Mouse (Mus musculus) embryonic facial prominence, embryonic 11.5 days (tissue): ENCODE results near the gene Atoh8. TPM values are rescaled to one million over a fixed set of nuclear protein-coding genes. Genes with fewer than 3 reads are reported as not detected.

Experiments
- ATAC-seq: fragments of 200-750 bp; cut with Nextera tagmentation; replicated peaks from 2 replicates; pipeline ENCODE4 v1.8.0; 2017; ENCODE audit warnings: low read depth; ENCODE audit not compliant: insufficient number of reproducible peaks, low FRiP score, low TSS enrichment
- DNase-seq: peaks from one replicate; pipeline ENCODE4 v3.0.0-alpha.2; 2015; ENCODE audit warnings: low spot score
- H3K27ac ChIP-seq: fragments of 300-500 bp; sonication (generic); replicated peaks from 2 replicates; pipeline ENCODE4 v1.5.1; 2014; ENCODE audit warnings: mild to moderate bottlenecking, low read depth, low read length, control low read depth
- H3K27me3 ChIP-seq: fragments of 300-500 bp; sonication (generic); 2 replicates; pipeline ENCODE4 v1.6.1; 2014; ENCODE audit warnings: mild to moderate bottlenecking, low read length, moderate library complexity, mixed read lengths; ENCODE audit not compliant: control insufficient read depth, insufficient read depth
- H3K36me3 ChIP-seq: fragments of 300-500 bp; sonication (generic); replicated peaks from 2 replicates; pipeline ENCODE4 v1.6.1; 2014; ENCODE audit warnings: low read depth, mild to moderate bottlenecking, low read length, moderate library complexity, mixed read lengths; ENCODE audit not compliant: control insufficient read depth, insufficient read depth
- H3K4me1 ChIP-seq: fragments of 300-500 bp; sonication (generic); 2 replicates; pipeline ENCODE4 v1.6.1; 2014; ENCODE audit warnings: low read length, mixed read lengths; ENCODE audit not compliant: control insufficient read depth, insufficient read depth
- H3K4me2 ChIP-seq: fragments of 300-500 bp; sonication (generic); 2 replicates; pipeline ENCODE4 v1.6.1; 2014; ENCODE audit warnings: low read depth, mild to moderate bottlenecking, control low read depth, low read length, moderate library complexity
- H3K4me3 ChIP-seq: fragments of 300-500 bp; sonication (generic); 2 replicates; pipeline ENCODE4 v1.5.1; 2014; ENCODE audit warnings: low read depth, low read length, control low read depth
- H3K9ac ChIP-seq: fragments of 300-500 bp; sonication (generic); replicated peaks from 2 replicates; pipeline ENCODE4 v1.6.1; 2014; ENCODE audit warnings: mild to moderate bottlenecking, control low read depth, low read length
- H3K9me3 ChIP-seq: fragments of 300-500 bp; sonication (generic); replicated peaks from 2 replicates; pipeline ENCODE4 v1.6.1; 2016; ENCODE audit warnings: mild to moderate bottlenecking, low read length, inconsistent platforms, mixed read lengths; ENCODE audit not compliant: control insufficient read depth
- WGBS: fragments of 180-500 bp; shearing (Covaris S2); extraction: QIAGEN DNeasy Blood & Tissue Kit; methylation state at CpG from one replicate; pipeline ENCODE4 v1.1.7; 2014; 5-methylcytosine and 5-hydroxymethylcytosine counted together
- polyA plus RNA-seq: library from polyadenylated mRNA; unstranded; fragments of >200 nt; fragmentation: Nextera tagmentation; extraction: Ambion mirVana; gene quantifications from 2 replicates; pipeline ENCODE4 v1.2.1, GENCODE M21; 2014

Atoh8 gene
- polyA plus RNA-seq, 1 experiment from 2014 or later: 11.3 TPM

DNA sequence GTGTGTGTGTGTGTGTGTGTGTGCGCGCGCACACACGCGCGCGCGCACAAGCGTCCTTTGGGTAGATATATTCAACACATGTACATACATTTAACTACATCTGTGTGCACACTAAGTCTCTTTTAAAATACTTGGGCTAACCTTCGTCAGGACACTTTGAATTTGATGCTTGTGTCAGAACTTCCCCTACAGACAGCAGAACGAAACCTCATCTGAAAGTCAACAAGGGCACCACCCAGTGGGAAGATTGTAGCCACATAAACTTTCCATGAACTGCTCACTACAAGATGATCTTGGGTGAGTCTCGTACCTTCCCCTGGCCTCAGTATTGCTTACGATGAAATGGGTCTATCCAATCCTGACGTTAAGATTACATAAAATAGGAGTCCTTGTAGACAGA, 3.0 kb downstream of the Atoh8 start:
- H3K27ac ChIP-seq: no peak overlapping the region
- H3K4me2 ChIP-seq: peak overlapping the region; percentile 99
- 0 out of 2 replicates have a peak, but pooled peaks cover 6% of the 10 kb centered on the region for H3K27me3 ChIP-seq
- H3K36me3 ChIP-seq: no peaks in the 10 kb centered on the region
- no peaks in the 10 kb centered on the region for H3K9me3 ChIP-seq
- H3K4me3 ChIP-seq: no peak overlapping the region
- no peak for DNase-seq
- 89% methylated on average over 14 of the region's 14 CpGs for WGBS
- H3K9ac ChIP-seq: no peak overlapping the region
- peaks cover 8% of the 10 kb centered on the region; the same call in 1 of the 2 replicates for H3K4me1 ChIP-seq
- no peak for ATAC-seq

DNA sequence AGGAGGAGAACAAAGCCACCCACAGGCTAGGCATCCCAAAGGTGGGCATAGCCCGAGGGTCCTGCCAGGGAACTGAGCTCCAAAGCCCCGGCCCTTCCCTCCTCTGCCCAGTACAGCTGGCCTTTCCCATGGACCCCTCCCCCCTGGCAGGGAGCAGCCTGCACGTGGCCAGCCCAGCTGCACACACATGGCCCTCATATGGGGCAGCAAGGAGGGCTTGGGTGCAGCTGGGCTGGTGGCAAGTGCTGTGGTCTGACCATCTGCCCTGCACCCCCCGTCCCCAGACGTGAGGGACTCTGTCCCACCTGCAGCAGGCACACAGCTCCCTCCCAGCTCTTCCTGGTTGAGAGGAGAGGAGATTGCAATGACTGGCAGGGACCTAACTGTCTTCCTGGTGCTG, 4.5 kb downstream of the Atoh8 start:
- H3K4me3 ChIP-seq: no peak overlapping the region
- DNase-seq (no peak), ATAC-seq (no peak)
- no peaks in the 10 kb centered on the region for H3K36me3 ChIP-seq
- no peak overlapping the region for H3K4me2 ChIP-seq
- WGBS: 26% methylated on average over 5 of the region's 5 CpGs
- no peaks in the 10 kb centered on the region for H3K27me3 ChIP-seq
- peaks cover 3% of the 10 kb centered on the region; the same call in 1 of the 2 replicates for H3K4me1 ChIP-seq
- H3K27ac ChIP-seq: no peak overlapping the region
- no peak overlapping the region for H3K9ac ChIP-seq
- no peaks in the 10 kb centered on the region for H3K9me3 ChIP-seq

DNA sequence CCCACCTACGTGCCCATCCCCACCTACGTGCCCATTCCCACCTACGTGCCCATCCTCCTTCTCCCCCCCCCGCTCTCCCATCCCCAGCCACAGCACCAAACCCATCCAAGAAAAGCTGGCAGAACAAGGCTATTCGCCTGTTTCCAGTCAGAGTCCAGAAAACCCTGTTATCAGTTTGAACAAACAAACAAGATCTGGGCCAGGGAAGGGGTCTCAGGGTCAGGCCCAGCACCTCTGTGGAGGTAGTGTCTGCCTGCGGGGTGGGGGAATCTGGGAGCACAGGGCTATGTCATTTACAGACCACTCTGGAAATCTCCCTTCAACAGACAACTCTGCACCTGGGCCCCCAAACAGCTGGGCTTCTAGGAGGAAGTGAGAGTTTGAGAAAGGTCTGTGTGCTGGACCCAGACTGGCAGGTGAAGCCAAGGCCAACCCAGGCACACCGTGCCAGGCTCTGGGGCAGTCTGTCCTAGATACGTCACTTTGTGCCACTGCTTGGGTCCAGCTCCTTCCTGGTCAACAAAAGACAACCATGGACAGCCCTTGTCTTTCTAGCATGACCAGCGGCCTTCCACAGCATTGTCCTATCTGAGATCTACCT, 7.6 kb downstream of the Atoh8 start:
- H3K27ac ChIP-seq: no peak overlapping the region

DNA sequence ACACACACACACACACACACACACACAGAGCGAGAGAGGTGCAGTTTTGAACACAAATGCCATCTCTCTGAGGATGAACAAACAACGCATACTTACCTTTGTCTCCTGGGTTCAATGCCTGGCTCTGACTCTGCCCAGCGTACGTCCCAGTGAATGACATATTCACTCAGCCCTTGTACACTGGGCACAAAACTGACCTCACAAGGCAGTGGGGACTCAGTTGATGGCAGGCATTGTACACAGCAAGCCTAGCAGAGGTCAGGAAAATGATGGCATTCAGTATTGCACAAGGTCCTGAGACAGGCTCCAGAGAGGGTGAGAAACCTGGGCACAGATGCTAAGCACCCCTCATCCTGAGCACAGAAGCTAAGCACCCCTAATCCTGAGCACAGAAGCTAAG, 8.4 kb downstream of the Atoh8 start:
- Histone ChIP-seq H3K9me3 (no peaks in the 10 kb centered on the region), H3K4me1 (peaks cover 8% of the 10 kb centered on the region), H3K27me3 (no peaks in the 10 kb centered on the region), H3K27ac (no peak overlapping the region), H3K36me3 (no peaks in the 10 kb centered on the region), H3K4me2 (no peak overlapping the region), H3K4me3 (no peak overlapping the region), H3K9ac (no peak overlapping the region)
- 95% methylated on average over 4 of the region's 4 CpGs for WGBS
- no peak for DNase-seq
- ATAC-seq: no peak

More for the DNA sequence above, 7.6 kb downstream of the Atoh8 start:
- H3K27me3 ChIP-seq: no peaks in the 10 kb centered on the region
- H3K36me3 ChIP-seq: no peaks in the 10 kb centered on the region
- no peak overlapping the region for H3K4me2 ChIP-seq
- H3K4me1 ChIP-seq: peaks cover under 1% of the 10 kb centered on the region; the same call in 1 of the 2 replicates
- ATAC-seq (no peak), DNase-seq (no peak)
- no peak overlapping the region for H3K9ac ChIP-seq
- H3K9me3 ChIP-seq: no peaks in the 10 kb centered on the region
- H3K4me3 ChIP-seq: no peak overlapping the region
- WGBS: 83% methylated on average over 6 of the region's 9 CpGs

DNA sequence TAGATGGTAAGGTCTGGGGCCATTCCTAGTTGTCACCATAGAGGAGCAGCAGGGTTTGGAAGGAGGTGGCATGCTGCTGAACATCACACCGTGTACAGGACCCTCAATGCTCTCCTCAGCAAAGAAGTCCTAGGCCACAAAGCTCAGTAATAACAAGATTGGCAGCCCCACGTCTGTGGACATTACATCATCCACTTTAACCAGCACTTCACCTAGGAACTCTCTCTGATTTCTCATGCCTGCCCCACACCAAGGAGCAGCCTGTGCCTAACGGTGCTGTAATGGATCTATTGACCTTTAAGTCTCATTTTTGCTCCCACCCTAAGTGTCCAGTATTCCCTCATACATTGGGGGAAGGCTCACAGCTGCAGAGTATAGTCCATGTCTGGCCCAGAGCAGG, 9.7 kb downstream of the Atoh8 start:
- Histone ChIP-seq H3K4me2 (no peak overlapping the region), H3K27ac (no peak overlapping the region), H3K36me3 (no peaks in the 10 kb centered on the region), H3K27me3 (no peaks in the 10 kb centered on the region), H3K4me1 (peaks cover 11% of the 10 kb centered on the region), H3K9me3 (no peaks in the 10 kb centered on the region), H3K4me3 (no peak overlapping the region), H3K9ac (no peak overlapping the region; the same call in 1 of the 2 replicates)
- DNase-seq (no peak), ATAC-seq (no peak)
- WGBS: 77% methylated on average over 3 of the region's 3 CpGs

DNA sequence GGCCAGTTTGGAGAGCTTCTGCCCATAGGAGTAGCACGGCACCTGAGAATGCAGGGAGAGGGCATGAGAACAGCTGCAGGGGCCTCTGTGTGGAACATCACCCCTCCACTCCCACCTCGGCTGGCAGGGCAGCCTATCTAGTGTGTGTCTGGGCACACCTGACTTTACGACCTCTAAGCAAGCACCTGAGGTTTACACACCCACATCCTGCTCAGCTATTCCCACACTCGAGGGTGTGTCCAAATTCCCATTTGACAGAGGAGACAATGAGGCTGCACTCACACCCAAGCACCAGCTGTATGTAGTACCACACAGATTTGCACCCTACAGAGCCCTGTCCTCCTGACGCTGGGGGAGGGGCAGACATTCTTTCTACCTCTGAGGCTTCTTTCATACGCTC, 11.5 kb downstream of the Atoh8 start:
- Histone ChIP-seq H3K27me3 (no peaks in the 10 kb centered on the region), H3K4me1 (peaks cover 13% of the 10 kb centered on the region), H3K36me3 (no peaks in the 10 kb centered on the region), H3K4me3 (no peak overlapping the region), H3K4me2 (no peak overlapping the region), H3K9ac (no peak overlapping the region), H3K27ac (no peak overlapping the region), H3K9me3 (no peaks in the 10 kb centered on the region)
- DNase-seq (no peak), ATAC-seq (no peak)
- 64% methylated on average over 6 of the region's 6 CpGs for whole genome bisulfite sequencing

DNA sequence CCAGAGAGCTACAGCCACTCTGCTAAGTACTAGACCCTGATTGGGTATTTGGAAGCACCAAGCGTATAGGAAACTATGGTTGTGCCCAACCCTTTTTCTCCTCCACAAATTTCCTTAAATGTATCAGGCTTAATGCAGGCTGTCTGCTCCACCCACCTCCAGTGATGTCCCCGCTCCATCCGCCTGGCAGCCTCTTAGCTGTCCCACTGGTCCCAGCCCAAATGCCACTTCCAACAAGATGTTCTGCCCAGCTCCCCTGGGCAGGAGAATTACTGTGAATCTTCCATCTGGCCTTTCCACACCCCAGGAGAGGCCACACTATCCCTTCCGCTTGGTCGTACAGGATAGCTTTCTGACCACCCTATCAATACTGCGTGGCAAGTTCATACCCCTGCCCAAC, 12.5 kb downstream of the Atoh8 start:
- Histone ChIP-seq H3K4me2 (peak overlapping the region; percentile 27), H3K27me3 (no peaks in the 10 kb centered on the region), H3K27ac (peak overlapping the region; percentile 32; the same call in 1 of the 2 replicates)

DNA sequence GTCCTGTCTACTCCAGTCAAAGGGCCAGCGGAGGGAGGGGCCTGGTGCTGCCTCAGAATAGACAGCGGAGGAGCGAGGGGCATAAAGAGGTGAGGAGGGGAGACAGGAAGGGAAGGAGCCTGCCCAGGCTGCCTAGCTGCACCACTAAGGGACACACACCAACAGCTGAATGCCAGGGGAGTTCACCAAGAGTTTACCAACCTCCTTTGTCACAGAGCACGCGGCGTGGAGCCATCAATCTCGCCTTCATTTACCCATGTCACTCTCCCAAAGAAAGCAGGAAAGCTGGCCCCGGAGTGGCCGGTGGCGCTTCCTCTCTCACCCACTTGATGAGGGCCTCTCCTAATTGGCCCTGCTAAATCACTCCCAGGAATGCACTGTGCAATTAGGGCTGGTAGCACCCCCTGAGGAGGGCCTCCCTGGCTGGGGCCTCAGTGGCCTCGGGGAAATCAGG, 13.1 kb downstream of the Atoh8 start:
- Histone ChIP-seq H3K27ac (peak overlapping the region; percentile 32; the same call in 1 of the 2 replicates), H3K36me3 (no peaks in the 10 kb centered on the region), H3K27me3 (no peaks in the 10 kb centered on the region), H3K4me3 (no peak overlapping the region), H3K9me3 (no peaks in the 10 kb centered on the region), H3K9ac (peak overlapping the region; percentile 37; the same call in 1 of the 2 replicates), H3K4me1 (peaks cover 21% of the 10 kb centered on the region), H3K4me2 (peak overlapping the region; percentile 27)
- WGBS: 4% methylated on average over 11 of the region's 11 CpGs
- DNase-seq (peak; percentile 60), ATAC-seq (peak; percentile 73)

More for the DNA sequence above, 12.5 kb downstream of the Atoh8 start:
- 53% methylated on average over 6 of the region's 6 CpGs for WGBS
- DNase-seq (no peak), ATAC-seq (no peak)
- no peak overlapping the region for H3K4me3 ChIP-seq
- peaks cover 17% of the 10 kb centered on the region for H3K4me1 ChIP-seq
- no peak overlapping the region; the same call in 1 of the 2 replicates for H3K9ac ChIP-seq
- H3K36me3 ChIP-seq: no peaks in the 10 kb centered on the region
- no peaks in the 10 kb centered on the region for H3K9me3 ChIP-seq
